Mouse (Mus musculus) embryonic facial prominence, embryonic 15.5 days (tissue): ENCODE measurements around the gene Olfr117. TPM values are rescaled to one million over a fixed set of nuclear protein-coding genes. Genes with fewer than 3 reads are reported as not detected.
"Not testable (repeated sequence)": the region's sequence is repeated elsewhere in the genome, so short reads cannot be mapped to it uniquely, and the experiment has no call there.

Experiments
- ATAC-seq: fragments of 200-750 bp; cut with Nextera tagmentation; 2 replicates; pipeline ENCODE4 v1.8.0; 2017; ENCODE audit warnings: low read depth, moderate TSS enrichment; ENCODE audit not compliant: insufficient number of reproducible peaks, low FRiP score, low TSS enrichment
- H3K27ac ChIP-seq: fragments of 300-500 bp; sonication (generic); replicated peaks from 2 replicates; pipeline ENCODE4 v1.5.1; 2015; ENCODE audit warnings: mild to moderate bottlenecking, inconsistent platforms
- H3K27me3 ChIP-seq: fragments of 300-500 bp; sonication (generic); 2 replicates; pipeline ENCODE4 v1.6.1; 2015; ENCODE audit warnings: inconsistent platforms
- H3K36me3 ChIP-seq: fragments of 300-500 bp; sonication (generic); 2 replicates; pipeline ENCODE4 v1.6.1; 2015; ENCODE audit warnings: mild to moderate bottlenecking, inconsistent platforms
- H3K4me1 ChIP-seq: fragments of 300-500 bp; sonication (generic); 2 replicates; pipeline ENCODE4 v1.6.1; 2015; ENCODE audit warnings: inconsistent platforms
- H3K4me2 ChIP-seq: fragments of 300-500 bp; sonication (generic); replicated peaks from 2 replicates; pipeline ENCODE4 v1.6.1; 2015; ENCODE audit warnings: mild to moderate bottlenecking, inconsistent platforms
- H3K4me3 ChIP-seq: fragments of 300-500 bp; sonication (generic); replicated peaks from 2 replicates; pipeline ENCODE4 v1.5.1; 2015; ENCODE audit warnings: mild to moderate bottlenecking, inconsistent platforms
- H3K9ac ChIP-seq: fragments of 300-500 bp; sonication (generic); 2 replicates; pipeline ENCODE4 v1.6.1; 2015; ENCODE audit warnings: inconsistent platforms
- H3K9me3 ChIP-seq: fragments of 300-500 bp; sonication (generic); replicated peaks from 2 replicates; pipeline ENCODE4 v1.6.1; 2016; ENCODE audit warnings: inconsistent platforms
- WGBS: fragments of 180-500 bp; shearing (Covaris S2); methylation state at CpG from one replicate; pipeline ENCODE4 v1.1.7; 2015; 5-methylcytosine and 5-hydroxymethylcytosine counted together
- polyA plus RNA-seq: library from polyadenylated mRNA; unstranded; fragments of >200 nt; fragmentation: Nextera tagmentation; extraction: Ambion mirVana; gene quantifications from 2 replicates; pipeline ENCODE4 v1.2.1, GENCODE M21; 2015

The Olfr117 gene
- polyA plus RNA-seq, result not detected in 2 replicates

GRCm38 (mm10) chr17:37663682-37664081 lies at the start of gene Olfr117:
Olfr117 (minus strand) TSS chr17:37663782.
- no peaks in the 10 kb centered on the region for H3K9me3 ChIP-seq
- 66% methylated on average over 1 of the region's 1 CpGs for WGBS
- H3K4me1 ChIP-seq, result no peaks in the 10 kb centered on the region
- no peaks in the 10 kb centered on the region for H3K36me3 ChIP-seq
- no peak within 1 kb of the TSS for H3K4me3 ChIP-seq
- H3K27ac ChIP-seq, result no peak within 1 kb of the TSS
- no peak within 1 kb of the TSS for H3K9ac ChIP-seq
- no peak for ATAC-seq
- H3K27me3 ChIP-seq, result no peaks in the 10 kb centered on the region
- no peak within 1 kb of the TSS for H3K4me2 ChIP-seq

GRCm38 (mm10) chr17:37696264-37696663 lies 32.7 kb upstream of the Olfr117 start, which contains the start of gene Olfr119:
Olfr119 (plus strand) TSS chr17:37696564.
- H3K27me3 ChIP-seq, H3K36me3 ChIP-seq, ATAC-seq, H3K27ac ChIP-seq, H3K9me3 ChIP-seq, H3K4me2 ChIP-seq, H3K4me1 ChIP-seq, H3K9ac ChIP-seq, H3K4me3 ChIP-seq: not testable (repeated sequence)
- 62% methylated on average over 1 of the region's 1 CpGs for WGBS

DNA sequence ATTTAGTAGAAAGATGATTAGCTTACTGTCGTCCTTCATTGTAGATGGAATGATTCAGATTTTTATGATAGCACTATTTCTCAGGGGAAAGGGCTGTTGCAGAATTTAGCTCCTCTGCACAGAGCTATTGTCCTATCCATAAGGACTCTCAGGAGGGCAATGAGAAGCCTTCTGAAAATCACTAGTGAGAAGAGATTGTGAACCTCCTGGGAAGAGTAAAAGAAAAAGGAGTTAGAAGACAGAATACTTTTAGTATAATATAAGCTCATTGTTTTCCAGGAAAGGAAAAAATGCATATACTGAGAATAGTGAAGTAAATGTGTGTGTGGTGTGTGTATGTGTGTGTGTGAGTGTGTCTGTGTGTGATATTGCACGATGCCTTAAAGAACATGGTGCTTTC lies 3.1 kb upstream of the Olfr117 start, which contains the start of gene Olfr118:
Gene Olfr118 (plus strand): TSS at position 301 of the 400 bp plus-strand sequence.
- Histone ChIP-seq H3K9me3 (no peaks in the 10 kb centered on the region), H3K4me2 (no peak within 1 kb of the TSS), H3K27me3 (no peaks in the 10 kb centered on the region), H3K9ac (no peak within 1 kb of the TSS), H3K27ac (no peak within 1 kb of the TSS), H3K36me3 (no peaks in the 10 kb centered on the region), H3K4me1 (no peaks in the 10 kb centered on the region), H3K4me3 (no peak within 1 kb of the TSS)
- ATAC-seq, result no peak
- WGBS, result 54% methylated on average over 2 of the region's 2 CpGs

GRCm38 (mm10) chr17:37627009-37627408 lies 36.6 kb downstream of the Olfr117 start, which contains the start of the genes Olfr115 and Olfr116:
Olfr115 (minus strand) TSS chr17:37627109.
Olfr116 (minus strand) TSS chr17:37627199.
- no peaks in the 10 kb centered on the region for H3K9me3 ChIP-seq
- H3K4me3 ChIP-seq, result no peak within 1 kb of the TSS
- no peaks in the 10 kb centered on the region for H3K27me3 ChIP-seq
- ATAC-seq, result no peak
- H3K9ac ChIP-seq, result no peak within 1 kb of the TSS
- no peak within 1 kb of the TSS for H3K4me2 ChIP-seq
- no peaks in the 10 kb centered on the region for H3K4me1 ChIP-seq
- 73% methylated on average over 2 of the region's 2 CpGs for WGBS
- no peak within 1 kb of the TSS for H3K27ac ChIP-seq
- H3K36me3 ChIP-seq, result no peaks in the 10 kb centered on the region

Other genes with a start within 250 kb of the Olfr117 start
- not detected in 2 replicates for gene Olfr108, start 218.3 kb downstream of the Olfr117 start, polyA plus RNA-seq
- not detected in 2 replicates for gene Olfr109, start 204.9 kb downstream of the Olfr117 start, polyA plus RNA-seq
- gene H2-M2, start 180.2 kb downstream of the Olfr117 start, polyA plus RNA-seq, result not detected in 2 replicates
- 0.16 TPM in 1 of 2 replicates, not detected in the other for gene Olfr110, start 171.3 kb downstream of the Olfr117 start, polyA plus RNA-seq
- not detected in 2 replicates for gene Olfr111, start 155.8 kb downstream of the Olfr117 start, polyA plus RNA-seq
- gene Olfr112, start 94.3 kb downstream of the Olfr117 start, polyA plus RNA-seq, result not detected in 2 replicates
- not detected in 2 replicates for gene Olfr113, start 86.1 kb downstream of the Olfr117 start, polyA plus RNA-seq
- not detected in 2 replicates for gene Olfr114, start 71.0 kb downstream of the Olfr117 start, polyA plus RNA-seq
- 0.21 TPM in 1 of 2 replicates, not detected in the other for gene Olfr115, start 36.7 kb downstream of the Olfr117 start, polyA plus RNA-seq
- 0.11 TPM in 1 of 2 replicates, not detected in the other for gene Olfr116, start 36.6 kb downstream of the Olfr117 start, polyA plus RNA-seq
- gene Olfr118, start 3.2 kb upstream of the Olfr117 start, polyA plus RNA-seq, result not detected in 2 replicates
- gene Olfr119, start 32.8 kb upstream of the Olfr117 start, polyA plus RNA-seq, result not detected in 2 replicates
- gene Olfr120, start 58.0 kb upstream of the Olfr117 start, polyA plus RNA-seq, result not detected in 2 replicates
- gene Olfr121, start 85.1 kb upstream of the Olfr117 start, polyA plus RNA-seq, result not detected in 2 replicates
- 0.16 TPM in 1 of 2 replicates, not detected in the other for gene Olfr122, start 104.8 kb upstream of the Olfr117 start, polyA plus RNA-seq
- gene Olfr123, start 129.7 kb upstream of the Olfr117 start, polyA plus RNA-seq, result not detected in 2 replicates
- 0.04 and 0.09 TPM in 2 replicates for gene Olfr124, start 136.1 kb upstream of the Olfr117 start, polyA plus RNA-seq
- 0.13 TPM in 1 of 2 replicates, not detected in the other for gene Olfr125, start 169.2 kb upstream of the Olfr117 start, polyA plus RNA-seq
- gene Olfr126, start 183.7 kb upstream of the Olfr117 start, polyA plus RNA-seq, result not detected in 2 replicates
- gene Olfr127, start 236.7 kb upstream of the Olfr117 start, polyA plus RNA-seq, result not detected in 2 replicates